ENCODE assay signal across 8 mouse cellular contexts in genomic region chr10:122679437-122680045, GRCm38 (mm10). TPM values are rescaled to one million over a fixed set of nuclear protein-coding genes. Genes with fewer than 3 reads are reported as not detected.
A peak's percentile ranks its signal among the peaks of the same experiment; 100 is the strongest.
DNase-seq lines count a peak whose midpoint lies in the region; ATAC-seq and TF ChIP-seq lines count a peak whose summit lies in the region.

No protein-coding gene starts in this region.

- peak overlapping the region; percentile 75 for H3K9ac ChIP-seq in embryonic facial prominence, embryonic 14.5 days (ENCODE audit: low read depth, low read length)
- H3K9ac ChIP-seq in lung, postnatal 0 days (replicated peaks; ENCODE audit: low read depth), result peak overlapping the region; percentile 63

- peaks cover 14% of the 10 kb centered on the region; the same call in 1 of the 2 replicates for H3K27me3 ChIP-seq in embryonic facial prominence, embryonic 14.5 days (replicated peaks; ENCODE audit: control insufficient read depth, insufficient read depth, low read length)
- no peaks in the 10 kb centered on the region for H3K27me3 ChIP-seq in lung, postnatal 0 days (replicated peaks; ENCODE audit: insufficient read depth, low read length)

- H3K4me3 ChIP-seq in embryonic facial prominence, embryonic 14.5 days (ENCODE audit: low read depth, low read length), result peak overlapping the region; percentile 76
- peak overlapping the region; percentile 83 for H3K4me3 ChIP-seq in lung, postnatal 0 days (ENCODE audit: low read depth, low read length)

- TF ChIP-seq EP300 in lung, postnatal 0 days (IDR thresholded peaks at IDR 0.05), result no peak

- no peaks in the 10 kb centered on the region for H3K36me3 ChIP-seq in embryonic facial prominence, embryonic 14.5 days (ENCODE audit: control insufficient read depth, insufficient read depth, low read length)
- H3K36me3 ChIP-seq in lung, postnatal 0 days (ENCODE audit: insufficient read depth, low read length), result no peaks in the 10 kb centered on the region

- peak; percentile 45 for ATAC-seq in frontal cortex, adult (ENCODE audit: low TSS enrichment)
- ATAC-seq in embryonic facial prominence, embryonic 14.5 days (ENCODE audit: low read depth), result no peak
- ATAC-seq in hematopoietic stem cell, adult 5-6 weeks (replicated peaks in 1 of 2; ENCODE audit: insufficient read depth in 1 of 2, low FRiP score in 2 of 2, low TSS enrichment in 1 of 2, low read depth in 1 of 2, poor library complexity in 2 of 2, severe bottlenecking in 2 of 2), result peak; percentile 23 to 35
- peak; percentile 63 for ATAC-seq in lung, postnatal 0 days

- no peak overlapping the region for H3K27ac ChIP-seq in embryonic facial prominence, embryonic 14.5 days (replicated peaks; ENCODE audit: low read depth, low read length)
- H3K27ac ChIP-seq in lung, postnatal 0 days (ENCODE audit: low read length), result peak overlapping the region; percentile 85; the same call in 1 of the 2 replicates

- no peak for DNase-seq in frontal cortex, postnatal 25 days (ENCODE audit: low spot score in 2 of 2)
- DNase-seq in adrenal gland, postnatal 14 days, result peak; percentile 31
- DNase-seq in embryonic facial prominence, embryonic 14.5 days (ENCODE audit: low spot score), result peak; percentile 33
- DNase-seq in layer of hippocampus, adult 11-12 months (ENCODE audit: low spot score), result peak; percentile 33
- DNase-seq in lung, postnatal 0 days (ENCODE audit: low spot score), result peak; percentile 13
- peak; percentile 36 for DNase-seq in right cerebral cortex, postnatal 25 days

- H3K9me3 ChIP-seq in embryonic facial prominence, embryonic 14.5 days (ENCODE audit: control insufficient read depth, low read length), result no peaks in the 10 kb centered on the region
- no peaks in the 10 kb centered on the region for H3K9me3 ChIP-seq in lung, postnatal 0 days (ENCODE audit: low read length)

- H3K4me1 ChIP-seq in embryonic facial prominence, embryonic 14.5 days (ENCODE audit: control insufficient read depth, insufficient read depth, low read length), result peaks cover 9% of the 10 kb centered on the region; the same call in 1 of the 2 replicates
- H3K4me1 ChIP-seq in lung, postnatal 0 days (ENCODE audit: insufficient read depth, low read depth, low read length), result 0 out of 2 replicates have a peak, but pooled peaks cover 3% of the 10 kb centered on the region

- TF ChIP-seq CTCF in lung, postnatal 0 days (IDR thresholded peaks at IDR 0.05), result no peak

- WGBS in embryonic facial prominence, embryonic 14.5 days, result under 1% methylated on average over 29 of the region's 33 CpGs
- WGBS in lung, postnatal 0 days, result under 1% methylated on average over 32 of the region's 33 CpGs

- H3K4me2 ChIP-seq in embryonic facial prominence, embryonic 14.5 days (ENCODE audit: low read depth, low read length), result peak overlapping the region; percentile 84
- H3K4me2 ChIP-seq in lung, postnatal 0 days (replicated peaks; ENCODE audit: low read depth, low read length), result peak overlapping the region; percentile 96

RNA-seq across cellular contexts. Expression of gene Ppm1h, which starts 1.0 kb away (rescaled TPM):
- total RNA-seq in adrenal gland, postnatal 14 days (2021), result 16.9 and 17.3 TPM in 2 replicates
- 5.1 and 5.2 TPM in 2 replicates for polyA plus RNA-seq in embryonic facial prominence, embryonic 14.5 days (2014; fragmentation: Nextera tagmentation; extraction: Ambion mirVana)
- total RNA-seq in hematopoietic stem cell, adult 5-6 weeks (2017), result 23.1 and 24.1 TPM in 2 replicates
- polyA plus RNA-seq in lung, postnatal 0 days (2015; fragmentation: Nextera tagmentation; extraction: Ambion mirVana), result 10.4 and 12.2 TPM in 2 replicates

Comparison
In these comparisons a context has a peak if more than half of its experiments do, and no peak if none do; other contexts are left out.
1. DNase-seq: peak in adrenal gland, postnatal 14 days (single experiment), embryonic facial prominence, embryonic 14.5 days (single experiment), layer of hippocampus, adult 11-12 months (single experiment), lung, postnatal 0 days (single experiment) and right cerebral cortex, postnatal 25 days (single experiment); none in frontal cortex, postnatal 25 days (0 of 2).